Mouse (Mus musculus): Measurements from ENCODE around the gene Slc44a1.

Slc44a1 gene

GRCm38 (mm10) chr4:53427120-53427519, 13.1 kb upstream of the Slc44a1 start:
- no peak for DNase-seq (ENCODE audit: inconsistent age in 2 of 2, low spot score in 1 of 2)

DNA sequence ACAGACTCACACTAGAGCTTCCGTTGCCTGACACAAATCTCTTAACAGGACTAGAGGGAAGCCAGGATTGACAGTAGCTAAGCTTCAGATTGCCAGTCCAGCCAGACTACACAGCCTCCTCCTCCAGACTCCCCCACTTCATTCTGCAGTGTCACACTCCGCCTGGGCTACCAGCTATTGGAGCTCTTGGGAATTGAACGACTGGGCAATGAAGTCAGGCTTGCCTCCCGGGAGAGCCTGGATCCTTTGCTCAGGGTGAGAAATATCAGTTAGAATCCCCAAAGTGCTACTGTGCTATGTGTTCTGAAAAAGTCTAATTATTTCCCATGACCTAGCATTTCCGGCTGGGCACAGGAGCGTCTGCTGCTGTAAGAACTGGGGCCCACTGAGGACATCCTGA, 9.7 kb upstream of the Slc44a1 start:
- DNase-seq (ENCODE audit: inconsistent age in 2 of 2, low spot score in 1 of 2) = no peak

DNA sequence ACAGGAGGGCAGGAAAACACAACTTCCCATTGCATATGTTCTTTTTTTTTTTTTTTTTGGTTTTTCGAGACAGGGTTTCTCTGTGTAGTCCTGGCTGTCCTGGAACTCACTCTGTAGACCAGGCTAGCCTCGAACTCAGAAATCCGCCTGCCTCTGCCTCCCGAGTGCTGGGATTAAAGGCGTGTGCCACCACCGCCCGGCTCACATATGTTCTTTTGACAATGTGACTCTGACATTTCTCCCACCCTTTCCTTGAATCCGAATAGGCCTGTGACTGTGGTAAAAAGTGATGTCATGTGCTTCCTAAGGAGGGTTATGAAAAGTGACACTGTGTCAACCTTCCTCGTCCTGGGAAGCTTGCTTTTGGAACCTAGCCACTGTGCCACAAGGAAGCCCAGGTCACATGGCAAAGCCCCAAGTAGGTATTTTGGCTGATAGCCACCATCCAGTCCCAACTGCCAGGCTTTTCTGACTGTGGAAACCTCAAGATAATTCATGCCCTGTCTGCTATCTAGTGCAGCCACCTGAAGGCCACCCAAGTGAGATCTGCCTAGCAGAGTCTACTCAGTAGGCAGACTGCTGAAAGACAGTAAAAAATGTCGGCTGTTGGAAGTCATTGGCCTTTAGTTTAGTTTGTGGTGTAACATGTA, 8.5 kb upstream of the Slc44a1 start:
- peak in 1 of 2 experiments; percentile 75 for DNase-seq (ENCODE audit: inconsistent age in 2 of 2, low spot score in 1 of 2)

GRCm38 (mm10) chr4:53437110-53437755, 3.0 kb upstream of the Slc44a1 start:
- peak in 1 of 2 experiments; percentile 61 for DNase-seq (ENCODE audit: inconsistent age in 2 of 2, low spot score in 1 of 2)

DNA sequence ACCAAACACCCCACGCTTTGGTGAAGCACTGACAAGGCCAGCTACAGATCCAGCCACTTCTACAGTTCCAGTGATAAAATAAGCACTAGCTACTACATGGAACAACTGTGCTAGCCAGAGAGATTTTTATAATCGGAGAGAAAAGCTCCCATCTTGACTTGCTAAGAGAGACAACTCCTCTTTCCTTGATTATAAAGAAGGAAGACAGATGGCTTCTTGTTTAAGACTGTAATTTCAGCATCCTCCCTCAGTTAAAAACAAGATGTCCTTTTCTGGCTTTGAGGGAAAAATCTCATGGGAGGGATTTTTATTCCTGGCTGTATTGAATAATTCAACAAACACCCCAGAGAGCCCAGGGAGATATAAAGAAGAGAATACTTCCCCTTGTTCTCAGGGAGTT, 1.8 kb upstream of the Slc44a1 start:
- no peak for DNase-seq (ENCODE audit: inconsistent age in 2 of 2, low spot score in 1 of 2)

- DNase-seq (ENCODE audit: inconsistent age in 2 of 2, low spot score in 1 of 2) = no peak
Observed at GRCm38 (mm10) chr4:53438836-53439480, 1.3 kb upstream of the Slc44a1 start.

DNA sequence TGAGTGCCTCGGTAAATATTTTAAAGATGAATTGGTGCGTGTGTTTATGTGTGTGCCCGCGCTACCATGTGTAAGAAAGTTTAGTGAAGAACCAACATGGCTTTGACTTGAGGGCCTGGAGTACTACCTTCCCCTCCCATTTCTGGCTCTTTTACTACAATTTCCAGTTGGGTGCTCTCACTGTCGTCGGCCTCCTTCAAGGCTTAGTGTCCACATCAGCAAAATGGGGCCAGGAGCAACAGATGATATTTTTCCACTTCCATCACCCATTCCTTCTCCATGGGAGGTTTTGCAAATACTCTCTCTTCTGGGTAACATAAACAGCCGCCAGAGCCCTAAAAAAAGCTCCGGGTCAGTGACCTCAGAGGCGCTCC, 590 bp upstream of the Slc44a1 start:
- DNase-seq (ENCODE audit: inconsistent age in 2 of 2, low spot score in 1 of 2) = no peak

DNA sequence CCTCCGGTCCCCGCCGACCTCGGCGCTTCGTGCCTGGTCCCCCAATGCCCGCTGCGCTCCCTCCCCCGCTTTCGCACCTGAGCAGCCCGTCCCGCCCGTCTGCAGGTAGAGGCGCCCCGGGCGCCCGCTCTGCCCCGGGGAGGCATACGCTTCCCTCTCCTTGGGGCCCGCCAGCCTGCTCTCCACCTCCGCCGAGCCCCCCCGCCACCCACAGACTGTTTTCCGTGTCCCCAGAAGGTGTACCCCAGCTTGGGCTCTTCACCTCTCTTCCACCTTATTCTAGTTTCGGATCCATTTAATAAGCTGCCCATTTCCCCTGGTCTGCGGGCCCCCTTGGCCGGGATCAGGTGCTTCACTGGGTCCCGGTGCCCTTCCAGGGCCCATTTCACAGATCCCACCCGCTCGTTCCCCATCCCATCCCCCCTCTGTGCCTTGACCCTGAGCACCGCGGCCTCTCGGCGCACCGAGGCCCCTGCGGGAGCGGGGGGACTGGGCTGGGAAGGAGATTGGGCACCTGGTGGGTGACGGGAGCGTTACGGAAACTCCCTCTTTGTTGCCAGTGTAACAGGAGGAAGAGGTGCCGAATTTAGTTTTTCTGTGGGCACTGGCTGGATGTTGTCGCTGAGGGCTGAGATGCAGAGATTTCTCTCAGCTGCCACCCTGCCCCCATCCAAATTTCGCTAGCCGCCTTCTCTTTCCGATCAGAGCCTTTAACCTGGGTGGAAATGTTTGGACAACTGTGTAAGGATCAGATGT, 781 bp downstream of the Slc44a1 start:
- peak; percentile 61 to 84 for DNase-seq (ENCODE audit: inconsistent age in 2 of 2, low spot score in 1 of 2)

GRCm38 (mm10) chr4:53441683-53442082, 1.5 kb downstream of the Slc44a1 start:
- no peak for DNase-seq (ENCODE audit: inconsistent age in 2 of 2, low spot score in 1 of 2)

- peak; percentile 52 to 75 for DNase-seq (ENCODE audit: inconsistent age in 2 of 2, low spot score in 1 of 2)
Observed at GRCm38 (mm10) chr4:53446216-53446615, 6.0 kb downstream of the Slc44a1 start.

- no peak for DNase-seq (ENCODE audit: inconsistent age in 2 of 2, low spot score in 1 of 2)
Observed at GRCm38 (mm10) chr4:53447773-53448172, 7.6 kb downstream of the Slc44a1 start.

DNA sequence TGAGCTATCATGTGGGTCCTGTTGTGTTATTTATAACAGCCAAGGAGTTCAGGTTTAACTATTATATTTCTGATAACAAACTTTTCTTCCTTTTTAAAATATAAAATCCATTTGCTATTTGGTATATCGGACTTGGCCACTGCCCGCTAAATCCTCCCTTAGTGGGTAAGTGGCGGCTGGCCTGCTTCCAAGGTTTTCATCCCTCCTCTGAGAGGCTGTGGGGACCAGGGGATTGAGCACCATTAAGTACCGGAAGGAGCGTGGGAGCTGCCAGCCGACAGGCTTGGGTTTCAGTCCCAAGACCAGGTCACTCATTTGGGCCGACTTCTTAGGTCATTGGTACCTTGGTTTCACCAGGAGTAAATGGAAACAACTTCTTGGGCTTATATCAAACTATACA, 10.5 kb downstream of the Slc44a1 start:
- no peak for DNase-seq (ENCODE audit: inconsistent age in 2 of 2, low spot score in 1 of 2)

DNA sequence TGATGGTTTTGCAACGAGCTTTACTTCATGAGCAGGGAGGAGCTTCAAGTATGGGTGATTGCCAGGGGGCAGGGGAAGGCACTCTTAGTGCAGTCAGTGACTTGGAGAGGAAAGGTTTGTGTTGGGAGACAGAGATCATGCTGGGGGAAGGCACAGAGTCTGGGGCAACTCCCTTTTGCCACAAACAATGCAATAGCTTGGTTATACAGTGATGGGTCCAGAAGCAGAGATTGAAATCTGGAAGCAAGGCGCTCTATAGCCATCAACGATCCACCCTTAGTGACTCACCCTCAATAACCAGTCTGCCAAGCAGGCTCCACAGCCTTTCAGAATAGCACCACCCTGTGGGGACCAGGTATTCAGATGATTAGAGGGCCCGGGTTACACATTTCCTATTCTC, 11.7 kb downstream of the Slc44a1 start:
- DNase-seq (ENCODE audit: inconsistent age in 2 of 2, low spot score in 1 of 2) = peak; percentile 64 to 89

GRCm38 (mm10) chr4:53452457-53452856, 12.2 kb downstream of the Slc44a1 start:
- no peak for DNase-seq (ENCODE audit: inconsistent age in 2 of 2, low spot score in 1 of 2)

GRCm38 (mm10) chr4:53452976-53453889, 13.0 kb downstream of the Slc44a1 start:
- DNase-seq (ENCODE audit: inconsistent age in 2 of 2, low spot score in 1 of 2) = peak in 1 of 2 experiments; percentile 50

DNA sequence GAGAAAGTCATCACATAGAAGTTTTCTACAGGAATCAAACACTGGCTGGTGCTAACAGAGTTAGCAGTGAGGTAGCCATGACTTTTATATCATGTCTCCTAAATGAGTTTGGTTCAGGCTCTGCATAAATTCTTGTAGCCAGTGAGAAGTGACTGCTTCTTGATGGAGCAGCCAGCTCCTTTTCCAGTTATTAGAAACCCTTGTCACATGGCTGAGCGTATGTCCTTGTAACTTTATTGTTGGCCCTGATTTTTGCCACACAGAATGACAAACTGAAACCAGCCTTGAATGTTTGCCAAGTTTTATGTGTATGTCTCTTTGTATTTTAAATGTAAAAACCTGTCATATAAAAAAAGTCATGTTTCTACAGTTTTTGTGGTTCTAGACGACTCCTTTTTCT, 15.7 kb downstream of the Slc44a1 start:
- DNase-seq (ENCODE audit: inconsistent age in 2 of 2, low spot score in 1 of 2) = peak in 1 of 2 experiments; percentile 86

- DNase-seq (ENCODE audit: inconsistent age in 2 of 2, low spot score in 1 of 2) = peak; percentile 50 to 79
Observed at GRCm38 (mm10) chr4:53456570-53456969, 16.4 kb downstream of the Slc44a1 start.

- no peak for DNase-seq (ENCODE audit: inconsistent age in 2 of 2, low spot score in 1 of 2)
Observed at GRCm38 (mm10) chr4:53458503-53458902, 18.3 kb downstream of the Slc44a1 start.

- DNase-seq (ENCODE audit: inconsistent age in 2 of 2, low spot score in 1 of 2) = no peak
Observed at GRCm38 (mm10) chr4:53459697-53460096, 19.5 kb downstream of the Slc44a1 start.

DNA sequence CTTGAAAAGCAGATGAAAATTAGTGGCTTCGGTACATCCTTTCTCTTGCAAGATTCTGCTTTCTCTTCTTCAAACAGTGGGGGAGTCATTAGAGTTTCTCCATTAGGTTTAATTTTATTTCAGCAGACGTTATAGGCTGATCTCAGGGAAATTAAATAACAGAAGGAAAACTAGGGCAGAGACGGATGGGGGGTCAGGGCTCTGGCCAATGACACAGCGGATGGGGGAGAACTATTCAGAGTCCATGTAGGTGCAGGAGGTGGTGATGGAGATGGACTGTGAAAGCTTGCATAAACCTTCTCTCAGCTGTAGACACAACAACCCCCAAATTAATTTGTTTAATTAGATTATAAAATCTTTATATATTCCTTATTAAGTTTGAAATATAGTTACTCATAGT, 20.8 kb downstream of the Slc44a1 start:
- no peak for DNase-seq (ENCODE audit: inconsistent age in 2 of 2, low spot score in 1 of 2)

DNA sequence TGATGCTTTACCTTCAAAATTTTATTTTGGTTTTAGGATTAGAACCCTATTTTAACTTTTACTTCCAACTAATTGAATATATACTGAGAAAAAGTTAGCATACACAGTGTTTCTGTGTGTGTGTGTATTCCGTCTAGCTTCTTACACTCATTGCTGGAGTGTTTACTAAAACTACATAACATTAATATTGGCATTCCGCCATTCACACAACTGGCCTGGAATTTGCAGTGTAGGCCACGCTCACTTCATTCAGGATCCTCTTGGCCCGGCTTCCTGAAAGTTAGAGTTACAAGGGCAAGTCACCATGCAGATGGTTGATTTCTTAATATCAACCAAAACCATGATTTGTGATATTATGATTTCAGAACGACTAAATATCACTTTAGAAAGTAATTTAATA, 21.9 kb downstream of the Slc44a1 start:
- DNase-seq (ENCODE audit: inconsistent age in 2 of 2, low spot score in 1 of 2) = no peak
